In genomic region chr12:35501476-35501875, GRCm38 (mm10) we compare ENCODE assay signal across 27 mouse cellular contexts. TPM values are rescaled to one million over a fixed set of nuclear protein-coding genes. Genes with fewer than 3 reads are reported as not detected.
DNase-seq lines count a peak whose midpoint lies in the region; ATAC-seq and TF ChIP-seq lines count a peak whose summit lies in the region.
"Had no signal": no experiment of that assay in that cellular context is flagged by ENCODE, and none has a peak within 500 bp of the region (broad histone marks: within the 10 kb centered on the region; RNA-seq: fewer than 3 reads in every experiment).

No protein-coding gene starts in this region.

- 44% methylated on average over 2 of the region's 2 CpGs for WGBS in liver, adult 2 months
- 15% methylated on average over 2 of the region's 2 CpGs for WGBS in neural tube, embryonic 11.5 days

- no peaks in the 10 kb centered on the region for H3K27me3 ChIP-seq in liver, adult 2 months (ENCODE audit: control insufficient read depth, insufficient read depth, low read length)
- H3K27me3 ChIP-seq in neural tube, embryonic 11.5 days (ENCODE audit: control insufficient read depth, insufficient read depth, low read length): no peaks in the 10 kb centered on the region
- H3K27me3 ChIP-seq: embryonic facial prominence, embryonic 13.5 days; forebrain, embryonic 12.5 days; forebrain, embryonic 15.5 days; heart, embryonic 13.5 days; hindbrain, embryonic 13.5 days had no signal

- H3K4me3 ChIP-seq in liver, adult 2 months (ENCODE audit: insufficient read depth, low read depth, low read length): no peak overlapping the region
- no peak overlapping the region for H3K4me3 ChIP-seq in neural tube, embryonic 11.5 days (ENCODE audit: low read depth, low read length)
- no peak overlapping the region for H3K4me3 ChIP-seq in left cerebral cortex, adult 2 months
- H3K4me3 ChIP-seq: embryonic facial prominence, embryonic 10.5 days; embryonic facial prominence, embryonic 13.5 days; erythroblast, embryonic 14.5 days; forebrain, embryonic 12.5 days; forebrain, embryonic 15.5 days; heart, adult 2 months; heart, embryonic 10.5 days; heart, embryonic 13.5 days; hindbrain, embryonic 13.5 days had no signal

- no peak for TF ChIP-seq CTCF in liver, adult 2 months (IDR thresholded peaks at IDR 0.05; ENCODE audit: low read depth, low read length)
- TF ChIP-seq CTCF in left cerebral cortex, adult 2 months (IDR thresholded peaks at IDR 0.05): no peak

- H3K36me3 ChIP-seq in liver, adult 2 months (ENCODE audit: control insufficient read depth, insufficient read depth, low read length): peaks cover 51% of the 10 kb centered on the region
- H3K36me3 ChIP-seq in neural tube, embryonic 11.5 days (ENCODE audit: control insufficient read depth, insufficient read depth, low read length): no peaks in the 10 kb centered on the region
- H3K36me3 ChIP-seq: forebrain, embryonic 12.5 days; forebrain, embryonic 15.5 days; heart, embryonic 10.5 days had no signal

- H3K4me2 ChIP-seq in neural tube, embryonic 11.5 days (ENCODE audit: low read depth): no peak overlapping the region
- H3K4me2 ChIP-seq: embryonic facial prominence, embryonic 13.5 days; forebrain, embryonic 12.5 days; forebrain, embryonic 15.5 days; heart, embryonic 13.5 days; hindbrain, embryonic 13.5 days had no signal

- no peaks in the 10 kb centered on the region for H3K9me3 ChIP-seq in neural tube, embryonic 11.5 days (ENCODE audit: control insufficient read depth, low read length)
- H3K9me3 ChIP-seq: embryonic facial prominence, embryonic 10.5 days; embryonic facial prominence, embryonic 13.5 days; forebrain, embryonic 12.5 days; forebrain, embryonic 15.5 days; heart, embryonic 10.5 days; heart, embryonic 13.5 days; hindbrain, embryonic 13.5 days had no signal

- intact Hi-C loops in left cerebral cortex, adult 2 months (cut with DNase I): loop anchor here (10.0 kb wide), 1 partner anchor 187 kb away; no protein-coding TSS in a partner anchor

- H3K9ac ChIP-seq in liver, adult 2 months (ENCODE audit: low read depth, low read length): no peak overlapping the region
- H3K9ac ChIP-seq in neural tube, embryonic 11.5 days (ENCODE audit: low read length): no peak overlapping the region
- H3K9ac ChIP-seq: embryonic facial prominence, embryonic 13.5 days; forebrain, embryonic 12.5 days; forebrain, embryonic 15.5 days; heart, embryonic 13.5 days; hindbrain, embryonic 13.5 days had no signal

- 0 out of 2 replicates have a peak, but pooled peaks have one; percentile 21 for ATAC-seq in neural tube, embryonic 11.5 days (ENCODE audit: insufficient read depth, low FRiP score, low TSS enrichment)
- ATAC-seq: CD4-positive, CD25-positive, alpha-beta regulatory T cell, adult 4 months; forebrain, embryonic 15.5 days; hindbrain, postnatal 0 days; inflammation-experienced regulatory T-cells, adult 6 months had no signal

- H3K79me2 ChIP-seq in liver, adult 2 months (ENCODE audit: control insufficient read depth, insufficient read depth, low read length): no peaks in the 10 kb centered on the region; the same call in 1 of the 2 replicates

- H3K4me1 ChIP-seq in liver, adult 2 months (ENCODE audit: control insufficient read depth, insufficient read depth, low read length): peaks cover 11% of the 10 kb centered on the region
- no peaks in the 10 kb centered on the region for H3K4me1 ChIP-seq in neural tube, embryonic 11.5 days (ENCODE audit: control insufficient read depth, insufficient read depth, low read length)
- H3K4me1 ChIP-seq: embryonic facial prominence, embryonic 13.5 days; forebrain, embryonic 12.5 days; forebrain, embryonic 15.5 days; heart, embryonic 10.5 days; heart, embryonic 13.5 days; hindbrain, embryonic 13.5 days had no signal

- TF ChIP-seq POLR2A in liver, adult 2 months (IDR thresholded peaks at IDR 0.05; ENCODE audit: extremely low read depth, insufficient read depth, low read length): no peak

- H3K27ac ChIP-seq in liver, adult 2 months (replicated peaks; ENCODE audit: insufficient read depth, low read depth, low read length): peak overlapping the region; percentile 56
- H3K27ac ChIP-seq in neural tube, embryonic 11.5 days (ENCODE audit: low read depth, low read length): no peak overlapping the region
- no peak overlapping the region for H3K27ac ChIP-seq in left cerebral cortex, adult 2 months
- H3K27ac ChIP-seq: embryonic facial prominence, embryonic 10.5 days; embryonic facial prominence, embryonic 13.5 days; forebrain, embryonic 12.5 days; forebrain, embryonic 15.5 days; heart, adult 2 months; heart, embryonic 10.5 days; heart, embryonic 13.5 days; hindbrain, embryonic 13.5 days; hindbrain, postnatal 0 days had no signal

- peak; percentile 61 for DNase-seq in liver, adult 2 months (ENCODE audit: extremely low read depth, low read depth, low spot score)
- no peak for DNase-seq in liver
- DNase-seq in embryo, embryonic 10 days (ENCODE audit: low spot score): peak; percentile 60
- DNase-seq in embryo, embryonic 10.5 days (ENCODE audit: low spot score): peak; percentile 57
- DNase-seq in neural tube, embryonic 11.5 days (ENCODE audit: low spot score): no peak
- no peak for DNase-seq in left cerebral cortex, adult 2 months (ENCODE audit: extremely low spot score in 1 of 2, low spot score in 2 of 2)
- DNase-seq: adrenal gland, adult 2 months; adrenal gland, postnatal 14 days; cerebellum, adult 11 months; cerebellum, adult 2 months; cerebellum, adult 9-11 months; cerebellum, postnatal 25 days; gastrocnemius, postnatal 25 days; heart, adult 2 months; heart, postnatal 14 days had no signal

RNA-seq across cellular contexts. Expression of gene Ahr, which starts 33.4 kb away (rescaled TPM):
- total RNA-seq in liver, adult 2 months (2014; rRNA removed): 26.5 and 27.2 TPM in 2 replicates
- 10.1 and 11.5 TPM in 2 replicates for polyA plus RNA-seq in liver, adult 2 months (2012; rRNA removed)
- polyA plus RNA-seq in neural tube, embryonic 11.5 days (2014; fragmentation: Nextera tagmentation; extraction: Ambion mirVana): 3.3 and 4.9 TPM in 2 replicates
- total RNA-seq in left cerebral cortex, adult 2 months (2021): 1 to 10 TPM; 6.5 to 8.9 TPM
- total RNA-seq: MEL had no signal

Comparison
In these comparisons a context has a peak if more than half of its experiments do, and no peak if none do; other contexts are left out.
1. DNase-seq: peak in liver, adult 2 months (single experiment), embryo, embryonic 10 days (single experiment) and embryo, embryonic 10.5 days (single experiment); none in liver (single experiment), neural tube, embryonic 11.5 days (single experiment) and left cerebral cortex, adult 2 months (0 of 2).